Mouse (Mus musculus) neural tube, embryonic 11.5 days (tissue): Measurements from ENCODE around the gene Hnrnpc. TPM values are rescaled to one million over a fixed set of nuclear protein-coding genes. Genes with fewer than 3 reads are reported as not detected.

Experiments
- polyA plus RNA-seq: library from polyadenylated mRNA; unstranded; fragments of >200 nt; fragmentation: Nextera tagmentation; extraction: Ambion mirVana; gene quantifications from 2 replicates; pipeline ENCODE4 v1.2.1, GENCODE M21; 2014

The Hnrnpc gene
- polyA plus RNA-seq, 1 experiment from 2014 or later: 901 TPM

Other genes with a start within 250 kb of the Hnrnpc start
- 58.8 and 58.9 TPM in 2 replicates for gene Mettl17, start 219.2 kb downstream of the Hnrnpc start, polyA plus RNA-seq
- 0.23 and 0.40 TPM in 2 replicates for gene Slc39a2, start 211.1 kb downstream of the Hnrnpc start, polyA plus RNA-seq
- 8.2 and 10.4 TPM in 2 replicates for gene Ndrg2, start 189.9 kb downstream of the Hnrnpc start, polyA plus RNA-seq
- gene Tppp2, start 185.6 kb downstream of the Hnrnpc start, polyA plus RNA-seq: not detected in 2 replicates
- gene Rnase13, start 181.3 kb downstream of the Hnrnpc start, polyA plus RNA-seq: not detected in 2 replicates
- 76.7 and 77.2 TPM in 2 replicates for gene Arhgef40, start 119.3 kb downstream of the Hnrnpc start, polyA plus RNA-seq
- gene Tmem253, start 88.4 kb downstream of the Hnrnpc start, polyA plus RNA-seq: 0.61 and 1.6 TPM in 2 replicates
- 70.6 and 83.3 TPM in 2 replicates for gene Zfp219, start 83.3 kb downstream of the Hnrnpc start, polyA plus RNA-seq
- not detected in 2 replicates for gene Olfr221, start 61.6 kb downstream of the Hnrnpc start, polyA plus RNA-seq
- 96.8 and 101 TPM in 2 replicates for gene Rpgrip1, start 6.7 kb upstream of the Hnrnpc start, polyA plus RNA-seq
- gene Supt16, start 93.4 kb upstream of the Hnrnpc start, polyA plus RNA-seq: 69.9 and 75.0 TPM in 2 replicates
- 56.4 and 58.4 TPM in 2 replicates for gene Chd8, start 153.8 kb upstream of the Hnrnpc start, polyA plus RNA-seq
- 52.0 and 54.9 TPM in 2 replicates for gene Tox4, start 175.1 kb upstream of the Hnrnpc start, polyA plus RNA-seq
- gene Rab2b, start 175.5 kb upstream of the Hnrnpc start, polyA plus RNA-seq: 38.2 and 40.9 TPM in 2 replicates
- 47.1 and 54.6 TPM in 2 replicates for gene Mettl3, start 201.1 kb upstream of the Hnrnpc start, polyA plus RNA-seq
- 51.9 and 54.5 TPM in 2 replicates for gene Sall2, start 224.7 kb upstream of the Hnrnpc start, polyA plus RNA-seq